Mouse (Mus musculus) embryonic facial prominence, embryonic 11.5 days (tissue): ENCODE results near the gene Ier5. TPM values are rescaled to one million over a fixed set of nuclear protein-coding genes. Genes with fewer than 3 reads are reported as not detected.

Experiments used
- ATAC-seq: fragments of 200-750 bp; cut with Nextera tagmentation; replicated peaks from 2 replicates; pipeline ENCODE4 v1.8.0; 2017; ENCODE audit warnings: low read depth; ENCODE audit not compliant: insufficient number of reproducible peaks, low FRiP score, low TSS enrichment
- DNase-seq: peaks from one replicate; pipeline ENCODE4 v3.0.0-alpha.2; 2015; ENCODE audit warnings: low spot score
- H3K27ac ChIP-seq: fragments of 300-500 bp; sonication (generic); replicated peaks from 2 replicates; pipeline ENCODE4 v1.5.1; 2014; ENCODE audit warnings: mild to moderate bottlenecking, low read depth, low read length, control low read depth
- H3K27me3 ChIP-seq: fragments of 300-500 bp; sonication (generic); 2 replicates; pipeline ENCODE4 v1.6.1; 2014; ENCODE audit warnings: mild to moderate bottlenecking, low read length, moderate library complexity, mixed read lengths; ENCODE audit not compliant: control insufficient read depth, insufficient read depth
- H3K36me3 ChIP-seq: fragments of 300-500 bp; sonication (generic); replicated peaks from 2 replicates; pipeline ENCODE4 v1.6.1; 2014; ENCODE audit warnings: low read depth, mild to moderate bottlenecking, low read length, moderate library complexity, mixed read lengths; ENCODE audit not compliant: control insufficient read depth, insufficient read depth
- H3K4me1 ChIP-seq: fragments of 300-500 bp; sonication (generic); 2 replicates; pipeline ENCODE4 v1.6.1; 2014; ENCODE audit warnings: low read length, mixed read lengths; ENCODE audit not compliant: control insufficient read depth, insufficient read depth
- H3K4me2 ChIP-seq: fragments of 300-500 bp; sonication (generic); 2 replicates; pipeline ENCODE4 v1.6.1; 2014; ENCODE audit warnings: low read depth, mild to moderate bottlenecking, control low read depth, low read length, moderate library complexity
- H3K4me3 ChIP-seq: fragments of 300-500 bp; sonication (generic); 2 replicates; pipeline ENCODE4 v1.5.1; 2014; ENCODE audit warnings: low read depth, low read length, control low read depth
- H3K9ac ChIP-seq: fragments of 300-500 bp; sonication (generic); replicated peaks from 2 replicates; pipeline ENCODE4 v1.6.1; 2014; ENCODE audit warnings: mild to moderate bottlenecking, control low read depth, low read length
- H3K9me3 ChIP-seq: fragments of 300-500 bp; sonication (generic); replicated peaks from 2 replicates; pipeline ENCODE4 v1.6.1; 2016; ENCODE audit warnings: mild to moderate bottlenecking, low read length, inconsistent platforms, mixed read lengths; ENCODE audit not compliant: control insufficient read depth
- WGBS: fragments of 180-500 bp; shearing (Covaris S2); extraction: QIAGEN DNeasy Blood & Tissue Kit; methylation state at CpG from one replicate; pipeline ENCODE4 v1.1.7; 2014; 5-methylcytosine and 5-hydroxymethylcytosine counted together
- polyA plus RNA-seq: library from polyadenylated mRNA; unstranded; fragments of >200 nt; fragmentation: Nextera tagmentation; extraction: Ambion mirVana; gene quantifications from 2 replicates; pipeline ENCODE4 v1.2.1, GENCODE M21; 2014

The Ier5 gene
- polyA plus RNA-seq, 1 experiment from 2014 or later = 19.0 TPM

GRCm38 (mm10) chr1:155090736-155091135 is 8.7 kb downstream of the Ier5 start:
- H3K36me3 ChIP-seq = no peaks in the 10 kb centered on the region
- H3K9me3 ChIP-seq = no peaks in the 10 kb centered on the region
- H3K27ac ChIP-seq = no peak overlapping the region
- H3K4me1 ChIP-seq = peaks cover 12% of the 10 kb centered on the region
- ATAC-seq (no peak), DNase-seq (no peak)
- no peak overlapping the region for H3K4me3 ChIP-seq
- H3K9ac ChIP-seq = no peak overlapping the region
- H3K4me2 ChIP-seq = no peak overlapping the region
- 48% methylated on average over 1 of the region's 1 CpGs for WGBS
- H3K27me3 ChIP-seq = no peaks in the 10 kb centered on the region

DNA sequence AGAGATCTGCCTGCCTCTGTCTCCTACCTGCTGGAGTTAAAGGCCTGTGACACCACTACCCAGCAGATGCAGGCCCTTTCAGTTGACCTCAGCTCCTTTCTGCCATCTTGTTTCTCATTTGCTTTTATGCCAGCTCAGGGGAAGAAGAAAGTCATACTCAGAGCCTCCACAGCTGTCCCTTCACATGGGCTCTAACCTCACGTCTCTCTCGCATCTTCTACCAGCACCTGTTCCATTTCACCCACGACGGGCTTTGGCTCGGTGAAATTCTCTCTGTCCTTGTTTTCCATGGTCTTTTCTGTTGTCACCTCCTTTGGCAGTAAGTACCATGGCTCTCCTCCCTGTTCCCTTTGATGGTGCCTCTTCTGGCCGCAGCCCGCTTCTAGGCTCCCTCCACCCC is 9.1 kb downstream of the Ier5 start:
- 91% methylated on average over 7 of the region's 7 CpGs for WGBS

DNA sequence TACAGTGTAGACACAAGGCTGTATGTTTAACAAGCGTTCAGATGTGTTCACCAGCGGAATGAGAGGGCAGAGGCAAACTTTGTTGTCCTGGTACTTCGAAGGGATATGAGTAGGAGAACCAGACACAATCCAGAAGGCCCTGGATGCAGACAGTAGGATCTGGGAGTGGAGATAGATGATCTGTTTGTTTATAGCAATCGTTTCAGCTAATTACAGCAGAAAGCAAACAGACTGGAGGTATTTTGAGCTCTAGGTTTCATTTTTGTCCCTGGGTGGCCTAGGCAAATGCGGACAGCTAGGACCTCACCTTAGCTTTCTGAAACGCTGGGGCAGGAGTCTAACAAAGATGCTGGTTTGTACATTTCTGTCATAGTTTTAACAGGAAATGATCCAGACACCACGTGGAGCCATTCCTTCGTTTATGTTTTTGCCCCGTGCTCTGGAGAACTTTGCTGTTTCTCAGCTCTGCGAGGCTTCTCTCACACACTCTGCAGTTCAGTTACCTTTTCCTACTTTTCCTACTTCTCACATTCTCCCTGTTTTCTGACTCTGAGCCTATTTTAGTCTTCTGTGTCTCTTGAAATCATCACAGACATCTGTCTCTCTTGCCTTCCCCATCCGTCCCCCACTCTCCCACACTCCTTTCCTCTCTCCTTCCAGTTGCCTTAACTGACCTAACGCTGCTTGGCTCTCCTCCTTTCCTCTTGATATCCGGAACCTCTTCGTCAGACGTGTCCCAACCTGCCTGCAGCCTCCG is 10.4 kb downstream of the Ier5 start:
- Histone ChIP-seq H3K27me3 (no peaks in the 10 kb centered on the region), H3K4me2 (no peak overlapping the region), H3K4me1 (peaks cover 12% of the 10 kb centered on the region), H3K4me3 (no peak overlapping the region), H3K9me3 (no peaks in the 10 kb centered on the region), H3K36me3 (no peaks in the 10 kb centered on the region), H3K27ac (no peak overlapping the region), H3K9ac (no peak overlapping the region)
- no peak for ATAC-seq
- 58% methylated on average over 16 of the region's 16 CpGs for WGBS
- DNase-seq = no peak

More for the DNA sequence above, 9.1 kb downstream of the Ier5 start:
- ATAC-seq (no peak), DNase-seq (no peak)
- no peaks in the 10 kb centered on the region for H3K36me3 ChIP-seq
- H3K4me2 ChIP-seq = no peak overlapping the region
- H3K27me3 ChIP-seq = no peaks in the 10 kb centered on the region
- H3K9me3 ChIP-seq = no peaks in the 10 kb centered on the region
- no peak overlapping the region for H3K27ac ChIP-seq
- H3K4me1 ChIP-seq = peaks cover 12% of the 10 kb centered on the region
- H3K9ac ChIP-seq = no peak overlapping the region
- H3K4me3 ChIP-seq = no peak overlapping the region

DNA sequence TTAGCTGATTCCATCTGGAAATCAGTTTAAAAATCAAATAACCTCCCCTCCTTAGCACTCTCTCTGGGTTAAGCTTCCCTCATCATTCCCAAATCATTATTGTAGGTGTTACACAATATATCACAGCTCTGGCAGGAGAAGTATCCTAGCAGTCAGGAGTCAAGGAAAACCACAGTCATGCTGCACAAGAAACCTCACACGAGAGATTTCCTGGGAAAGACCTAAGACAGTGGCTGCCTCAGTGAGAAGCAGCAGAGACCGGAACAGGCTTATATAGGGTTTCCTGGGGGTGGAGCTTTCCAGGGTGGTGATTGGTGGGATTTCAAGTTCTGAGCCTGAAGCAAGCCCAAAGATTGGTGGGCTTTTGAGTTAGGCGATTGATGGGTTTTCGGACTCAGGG is 11.4 kb downstream of the Ier5 start:
- ATAC-seq = no peak
- no peak overlapping the region for H3K4me3 ChIP-seq
- no peaks in the 10 kb centered on the region for H3K36me3 ChIP-seq
- no peak overlapping the region for H3K27ac ChIP-seq
- H3K9ac ChIP-seq = no peak overlapping the region
- DNase-seq = no peak
- no peaks in the 10 kb centered on the region for H3K27me3 ChIP-seq
- no peaks in the 10 kb centered on the region for H3K9me3 ChIP-seq
- H3K4me1 ChIP-seq = peaks cover 9% of the 10 kb centered on the region
- WGBS = 88% methylated on average over 4 of the region's 4 CpGs
- H3K4me2 ChIP-seq = no peak overlapping the region

GRCm38 (mm10) chr1:155086893-155087292 is 12.5 kb downstream of the Ier5 start:
- H3K4me3 ChIP-seq = no peak overlapping the region
- H3K27me3 ChIP-seq = no peaks in the 10 kb centered on the region
- DNase-seq (no peak), ATAC-seq (no peak)
- 11% methylated on average over 4 of the region's 4 CpGs for WGBS
- no peak overlapping the region for H3K4me2 ChIP-seq
- H3K9ac ChIP-seq = peak overlapping the region; percentile 2; the same call in 1 of the 2 replicates
- no peak overlapping the region for H3K27ac ChIP-seq
- peaks cover under 1% of the 10 kb centered on the region for H3K4me1 ChIP-seq
- no peaks in the 10 kb centered on the region for H3K9me3 ChIP-seq
- no peaks in the 10 kb centered on the region for H3K36me3 ChIP-seq

- Histone ChIP-seq H3K9ac (peak overlapping the region; percentile 2; the same call in 1 of the 2 replicates), H3K36me3 (no peaks in the 10 kb centered on the region), H3K4me2 (no peak overlapping the region), H3K27ac (no peak overlapping the region), H3K4me1 (no peaks in the 10 kb centered on the region; the same call in none of the 2 replicates), H3K27me3 (no peaks in the 10 kb centered on the region), H3K4me3 (no peak overlapping the region), H3K9me3 (no peaks in the 10 kb centered on the region)
- DNase-seq (peak; percentile 39), ATAC-seq (no peak)
- WGBS = 7% methylated on average over 7 of the region's 7 CpGs
Observed at GRCm38 (mm10) chr1:155086416-155086815, 13.0 kb downstream of the Ier5 start.

GRCm38 (mm10) chr1:155084839-155085238 is 14.6 kb downstream of the Ier5 start:
- Histone ChIP-seq H3K4me3 (no peak overlapping the region), H3K27me3 (no peaks in the 10 kb centered on the region), H3K36me3 (no peaks in the 10 kb centered on the region), H3K9me3 (no peaks in the 10 kb centered on the region), H3K9ac (no peak overlapping the region), H3K4me1 (no peaks in the 10 kb centered on the region; the same call in none of the 2 replicates), H3K27ac (no peak overlapping the region), H3K4me2 (no peak overlapping the region)
- 58% methylated on average over 8 of the region's 8 CpGs for WGBS
- no peak for ATAC-seq
- no peak for DNase-seq
